Mouse (Mus musculus): Measurements from ENCODE around the gene Grcc10.

The Grcc10 gene

GRCm38 (mm10) chr6:124702102-124702783 is 38.9 kb downstream of the Grcc10 start:
- DNase-seq (ENCODE audit: low read depth, low spot score) = no peak

GRCm38 (mm10) chr6:124701338-124701737 is 39.8 kb downstream of the Grcc10 start:
- DNase-seq (ENCODE audit: low read depth, low spot score) = peak; percentile 52

GRCm38 (mm10) chr6:124699962-124700610 is 41.1 kb downstream of the Grcc10 start:
- no peak for DNase-seq (ENCODE audit: low read depth, low spot score)

- no peak for DNase-seq (ENCODE audit: low read depth, low spot score)
Observed at GRCm38 (mm10) chr6:124699366-124699765, 41.8 kb downstream of the Grcc10 start.

- no peak for DNase-seq (ENCODE audit: low read depth, low spot score)
Observed at GRCm38 (mm10) chr6:124698751-124699150, 42.4 kb downstream of the Grcc10 start.

- DNase-seq (ENCODE audit: low read depth, low spot score) = no peak
Observed at GRCm38 (mm10) chr6:124696441-124697150, 44.6 kb downstream of the Grcc10 start.

- no peak for DNase-seq (ENCODE audit: low read depth, low spot score)
Observed at GRCm38 (mm10) chr6:124694166-124694955, 46.8 kb downstream of the Grcc10 start.

GRCm38 (mm10) chr6:124693243-124693981 is 47.8 kb downstream of the Grcc10 start:
- DNase-seq (ENCODE audit: low read depth, low spot score) = no peak

GRCm38 (mm10) chr6:124690517-124690916 is 50.7 kb downstream of the Grcc10 start:
- no peak for DNase-seq (ENCODE audit: low read depth, low spot score)

All from ZHBTc4 (cell line).